Mouse (Mus musculus): ENCODE measurements around the gene 1700014D04Rik. TPM values are rescaled to one million over a fixed set of nuclear protein-coding genes. Genes with fewer than 3 reads are reported as not detected.
"Not testable (repeated sequence)": the region's sequence is repeated elsewhere in the genome, so short reads cannot be mapped to it uniquely, and the experiment has no call there.

The 1700014D04Rik gene
- polyA plus RNA-seq, 1 experiment from 2014 or later: not detected

- 70% methylated on average over 6 of the region's 6 CpGs for WGBS
- peak; percentile 55 for DNase-seq (ENCODE audit: low spot score)
Measured at GRCm38 (mm10) chr13:59746164-59746563, 388 bp downstream of the 1700014D04Rik start.

GRCm38 (mm10) chr13:59745462-59745861 is 1.1 kb downstream of the 1700014D04Rik start:
- Histone ChIP-seq H3K4me3 (ENCODE audit: low read depth, low read length) (no peak overlapping the region), H3K9me3 (ENCODE audit: control insufficient read depth, low read length) (no peaks in the 10 kb centered on the region), H3K27ac (replicated peaks; ENCODE audit: low read depth, low read length) (no peak overlapping the region), H3K9ac (ENCODE audit: low read length) (no peak overlapping the region), H3K4me1 (ENCODE audit: control insufficient read depth, insufficient read depth, low read length) (no peaks in the 10 kb centered on the region), H3K27me3 (ENCODE audit: control insufficient read depth, insufficient read depth, low read length) (no peaks in the 10 kb centered on the region), H3K36me3 (ENCODE audit: control insufficient read depth, insufficient read depth, low read length) (no peaks in the 10 kb centered on the region), H3K4me2 (ENCODE audit: low read depth, severe bottlenecking) (no peak overlapping the region)
- ATAC-seq (ENCODE audit: insufficient number of reproducible peaks, low FRiP score, low TSS enrichment, low read depth) (no peak), DNase-seq (ENCODE audit: low spot score) (no peak)
- 88% methylated on average over 6 of the region's 6 CpGs for WGBS

More at GRCm38 (mm10) chr13:59746164-59746563, 388 bp downstream of the 1700014D04Rik start:
- Histone ChIP-seq H3K4me2 (ENCODE audit: low read depth, severe bottlenecking) (no peak overlapping the region), H3K4me1 (ENCODE audit: control insufficient read depth, insufficient read depth, low read length) (0 out of 2 replicates have a peak, but pooled peaks cover 2% of the 10 kb centered on the region), H3K9me3 (ENCODE audit: control insufficient read depth, low read length) (no peaks in the 10 kb centered on the region), H3K36me3 (ENCODE audit: control insufficient read depth, insufficient read depth, low read length) (no peaks in the 10 kb centered on the region), H3K9ac (ENCODE audit: low read length) (no peak overlapping the region), H3K27ac (replicated peaks; ENCODE audit: low read depth, low read length) (no peak overlapping the region), H3K27me3 (ENCODE audit: control insufficient read depth, insufficient read depth, low read length) (no peaks in the 10 kb centered on the region), H3K4me3 (ENCODE audit: low read depth, low read length) (no peak overlapping the region)
- no peak for ATAC-seq (ENCODE audit: insufficient number of reproducible peaks, low FRiP score, low TSS enrichment, low read depth)

GRCm38 (mm10) chr13:59741697-59742096 is 4.9 kb downstream of the 1700014D04Rik start:
- Histone ChIP-seq H3K27me3 (ENCODE audit: control insufficient read depth, insufficient read depth, low read length) (no peaks in the 10 kb centered on the region), H3K4me3 (ENCODE audit: low read depth, low read length) (no peak overlapping the region), H3K4me1 (ENCODE audit: control insufficient read depth, insufficient read depth, low read length) (no peaks in the 10 kb centered on the region), H3K9me3 (ENCODE audit: control insufficient read depth, low read length) (no peaks in the 10 kb centered on the region), H3K9ac (ENCODE audit: low read length) (no peak overlapping the region), H3K36me3 (ENCODE audit: control insufficient read depth, insufficient read depth, low read length) (no peaks in the 10 kb centered on the region), H3K4me2 (ENCODE audit: low read depth, severe bottlenecking) (no peak overlapping the region), H3K27ac (replicated peaks; ENCODE audit: low read depth, low read length) (no peak overlapping the region)
- DNase-seq (ENCODE audit: low spot score): no peak
- 82% methylated on average over 10 of the region's 10 CpGs for WGBS
- no peak for ATAC-seq (ENCODE audit: insufficient number of reproducible peaks, low FRiP score, low TSS enrichment, low read depth)

- Histone ChIP-seq H3K4me2 (ENCODE audit: low read depth, severe bottlenecking) (no peak overlapping the region), H3K27ac (replicated peaks; ENCODE audit: low read depth, low read length) (no peak overlapping the region), H3K9ac (ENCODE audit: low read length) (no peak overlapping the region), H3K4me1 (ENCODE audit: control insufficient read depth, insufficient read depth, low read length) (no peaks in the 10 kb centered on the region), H3K4me3 (ENCODE audit: low read depth, low read length) (no peak overlapping the region), H3K9me3 (ENCODE audit: control insufficient read depth, low read length) (no peaks in the 10 kb centered on the region), H3K36me3 (ENCODE audit: control insufficient read depth, insufficient read depth, low read length) (no peaks in the 10 kb centered on the region), H3K27me3 (ENCODE audit: control insufficient read depth, insufficient read depth, low read length) (no peaks in the 10 kb centered on the region)
- no peak for DNase-seq (ENCODE audit: low spot score)
- 93% methylated on average over 11 of the region's 11 CpGs for WGBS
- no peak for ATAC-seq (ENCODE audit: insufficient number of reproducible peaks, low FRiP score, low TSS enrichment, low read depth)
Measured at GRCm38 (mm10) chr13:59741096-59741495, 5.5 kb downstream of the 1700014D04Rik start.

GRCm38 (mm10) chr13:59739397-59739796 is 7.2 kb downstream of the 1700014D04Rik start:
- no peaks in the 10 kb centered on the region for H3K27me3 ChIP-seq (ENCODE audit: control insufficient read depth, insufficient read depth, low read length)
- no peaks in the 10 kb centered on the region for H3K9me3 ChIP-seq (ENCODE audit: control insufficient read depth, low read length)
- no peak for ATAC-seq (ENCODE audit: insufficient number of reproducible peaks, low FRiP score, low TSS enrichment, low read depth)
- no peaks in the 10 kb centered on the region for H3K4me1 ChIP-seq (ENCODE audit: control insufficient read depth, insufficient read depth, low read length)
- H3K36me3 ChIP-seq (ENCODE audit: control insufficient read depth, insufficient read depth, low read length): no peaks in the 10 kb centered on the region
- WGBS: 85% methylated on average over 4 of the region's 4 CpGs
- DNase-seq (ENCODE audit: low spot score): no peak
- H3K4me2 ChIP-seq (ENCODE audit: low read depth, severe bottlenecking): no peak overlapping the region
- H3K9ac ChIP-seq (ENCODE audit: low read length): no peak overlapping the region
- H3K4me3 ChIP-seq (ENCODE audit: low read depth, low read length): no peak overlapping the region
- H3K27ac ChIP-seq (replicated peaks; ENCODE audit: low read depth, low read length): no peak overlapping the region

GRCm38 (mm10) chr13:59738455-59738854 is 8.1 kb downstream of the 1700014D04Rik start:
- 91% methylated on average over 2 of the region's 2 CpGs for WGBS
- H3K9me3 ChIP-seq (ENCODE audit: control insufficient read depth, low read length): no peaks in the 10 kb centered on the region
- no peaks in the 10 kb centered on the region for H3K4me1 ChIP-seq (ENCODE audit: control insufficient read depth, insufficient read depth, low read length)
- H3K36me3 ChIP-seq (ENCODE audit: control insufficient read depth, insufficient read depth, low read length): no peaks in the 10 kb centered on the region
- no peak overlapping the region for H3K27ac ChIP-seq (replicated peaks; ENCODE audit: low read depth, low read length)
- H3K9ac ChIP-seq (ENCODE audit: low read length): no peak overlapping the region
- no peaks in the 10 kb centered on the region for H3K27me3 ChIP-seq (ENCODE audit: control insufficient read depth, insufficient read depth, low read length)
- H3K4me3 ChIP-seq (ENCODE audit: low read depth, low read length): no peak overlapping the region
- DNase-seq (ENCODE audit: low spot score) (no peak), ATAC-seq (ENCODE audit: insufficient number of reproducible peaks, low FRiP score, low TSS enrichment, low read depth) (no peak)
- H3K4me2 ChIP-seq (ENCODE audit: low read depth, severe bottlenecking): no peak overlapping the region

GRCm38 (mm10) chr13:59735190-59735589 is 11.4 kb downstream of the 1700014D04Rik start:
- no peaks in the 10 kb centered on the region for H3K9me3 ChIP-seq (ENCODE audit: control insufficient read depth, low read length)
- no peak for ATAC-seq (ENCODE audit: insufficient number of reproducible peaks, low FRiP score, low TSS enrichment, low read depth)
- H3K27ac ChIP-seq (replicated peaks; ENCODE audit: low read depth, low read length): no peak overlapping the region
- H3K4me1 ChIP-seq (ENCODE audit: control insufficient read depth, insufficient read depth, low read length): no peaks in the 10 kb centered on the region
- no peak overlapping the region for H3K9ac ChIP-seq (ENCODE audit: low read length)
- DNase-seq (ENCODE audit: low spot score): no peak
- no peak overlapping the region for H3K4me2 ChIP-seq (ENCODE audit: low read depth, severe bottlenecking)
- no peaks in the 10 kb centered on the region for H3K36me3 ChIP-seq (ENCODE audit: control insufficient read depth, insufficient read depth, low read length)
- H3K4me3 ChIP-seq (ENCODE audit: low read depth, low read length): no peak overlapping the region
- 29% methylated on average over 3 of the region's 3 CpGs for WGBS
- no peaks in the 10 kb centered on the region for H3K27me3 ChIP-seq (ENCODE audit: control insufficient read depth, insufficient read depth, low read length)

GRCm38 (mm10) chr13:59734347-59734746 is 12.2 kb downstream of the 1700014D04Rik start:
- not testable (repeated sequence) for H3K27ac ChIP-seq (replicated peaks; ENCODE audit: low read depth, low read length); H3K36me3 ChIP-seq (ENCODE audit: control insufficient read depth, insufficient read depth, low read length)
- WGBS: 34% methylated on average over 6 of the region's 6 CpGs

GRCm38 (mm10) chr13:59733936-59734335 is 12.6 kb downstream of the 1700014D04Rik start:
- no peaks in the 10 kb centered on the region for H3K9me3 ChIP-seq (ENCODE audit: control insufficient read depth, low read length)
- WGBS: 85% methylated on average over 2 of the region's 4 CpGs

More at GRCm38 (mm10) chr13:59734347-59734746, 12.2 kb downstream of the 1700014D04Rik start:
- H3K4me2 ChIP-seq (ENCODE audit: low read depth, severe bottlenecking); H3K4me3 ChIP-seq (ENCODE audit: low read depth, low read length); H3K4me1 ChIP-seq (ENCODE audit: control insufficient read depth, insufficient read depth, low read length); DNase-seq (ENCODE audit: low spot score); H3K27me3 ChIP-seq (ENCODE audit: control insufficient read depth, insufficient read depth, low read length); ATAC-seq (ENCODE audit: insufficient number of reproducible peaks, low FRiP score, low TSS enrichment, low read depth); H3K9ac ChIP-seq (ENCODE audit: low read length); H3K9me3 ChIP-seq (ENCODE audit: control insufficient read depth, low read length): not testable (repeated sequence)

More at GRCm38 (mm10) chr13:59733936-59734335, 12.6 kb downstream of the 1700014D04Rik start:
- H3K27me3 ChIP-seq (ENCODE audit: control insufficient read depth, insufficient read depth, low read length): no peaks in the 10 kb centered on the region
- no peak overlapping the region for H3K9ac ChIP-seq (ENCODE audit: low read length)
- H3K4me2 ChIP-seq (ENCODE audit: low read depth, severe bottlenecking): no peak overlapping the region
- no peak overlapping the region for H3K4me3 ChIP-seq (ENCODE audit: low read depth, low read length)
- DNase-seq (ENCODE audit: low spot score) (no peak), ATAC-seq (ENCODE audit: insufficient number of reproducible peaks, low FRiP score, low TSS enrichment, low read depth) (no peak)
- no peaks in the 10 kb centered on the region for H3K36me3 ChIP-seq (ENCODE audit: control insufficient read depth, insufficient read depth, low read length)
- no peaks in the 10 kb centered on the region for H3K4me1 ChIP-seq (ENCODE audit: control insufficient read depth, insufficient read depth, low read length)
- H3K27ac ChIP-seq (replicated peaks; ENCODE audit: low read depth, low read length): no peak overlapping the region
